Mouse (Mus musculus): ENCODE measurements around the gene Dnah8.

Gene Dnah8

GRCm38 (mm10) chr17:30835419-30835818, 211.3 kb downstream of the Dnah8 start:
- DNase-seq = no peak

- DNase-seq = no peak
Measured at GRCm38 (mm10) chr17:30837031-30837430, 212.9 kb downstream of the Dnah8 start.

- DNase-seq = no peak
Measured at GRCm38 (mm10) chr17:30840046-30840445, 215.9 kb downstream of the Dnah8 start.

DNA sequence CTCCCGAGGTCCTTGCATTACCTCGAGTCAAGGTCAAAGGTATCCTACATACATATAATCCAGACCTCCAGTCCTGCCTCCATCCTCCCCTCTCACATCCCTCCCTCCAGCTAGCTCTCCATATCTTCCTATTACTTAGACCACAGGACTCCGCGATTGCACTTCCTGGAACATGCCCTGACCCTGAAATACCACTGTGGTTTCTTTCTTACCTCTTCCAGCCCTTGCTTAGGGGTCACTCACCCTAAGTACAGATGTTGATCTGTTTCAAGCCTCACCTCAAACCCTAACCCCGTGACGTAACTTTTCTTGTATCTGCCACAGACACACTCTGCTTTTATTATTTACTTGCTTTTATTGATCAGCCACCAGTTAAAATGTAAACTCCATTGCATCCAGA, 218.2 kb downstream of the Dnah8 start:
- DNase-seq = no peak

DNA sequence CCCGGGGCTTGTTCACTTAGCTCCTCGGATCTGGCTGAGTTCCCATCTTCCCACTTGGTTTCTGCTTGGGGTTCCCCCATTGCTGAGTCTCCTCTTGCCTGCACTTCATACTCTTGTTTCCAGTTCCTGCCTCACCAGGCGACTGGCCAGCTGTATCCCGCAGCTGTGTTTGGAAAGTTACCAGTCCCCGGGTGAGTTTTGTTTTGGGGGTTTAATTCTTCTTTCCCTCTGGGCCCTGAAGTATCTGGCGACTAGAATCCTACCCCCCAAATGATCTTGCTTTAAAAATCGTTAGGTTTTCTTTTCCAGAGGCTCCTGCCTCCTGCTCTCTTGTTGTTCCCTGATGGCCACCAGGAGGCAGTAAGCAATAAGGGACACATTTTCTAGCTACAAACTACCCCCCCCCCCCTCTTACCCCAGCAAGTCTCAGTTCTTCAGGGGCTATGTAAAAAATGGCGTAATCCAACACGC, 220.2 kb downstream of the Dnah8 start:
- DNase-seq = no peak

DNA sequence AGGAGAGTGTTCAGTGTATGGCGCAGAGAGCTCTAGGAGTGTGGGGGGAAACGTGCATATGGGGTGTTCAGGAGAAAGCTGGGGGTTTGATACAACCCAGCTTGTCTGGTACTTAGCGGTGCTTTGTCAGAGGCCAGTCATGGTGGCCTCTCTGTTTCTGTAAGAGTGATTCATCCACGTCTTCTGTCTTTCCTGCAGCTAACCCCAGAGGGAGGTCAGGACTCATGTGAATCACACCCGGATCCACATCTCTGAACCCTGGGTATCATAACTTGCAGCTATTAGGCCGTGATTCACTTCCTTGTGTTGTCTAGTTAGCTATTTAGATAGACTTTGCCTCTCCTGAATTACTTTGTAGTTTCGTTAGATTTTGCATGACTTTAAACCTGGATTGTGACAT, 223.3 kb downstream of the Dnah8 start:
- DNase-seq = no peak

DNA sequence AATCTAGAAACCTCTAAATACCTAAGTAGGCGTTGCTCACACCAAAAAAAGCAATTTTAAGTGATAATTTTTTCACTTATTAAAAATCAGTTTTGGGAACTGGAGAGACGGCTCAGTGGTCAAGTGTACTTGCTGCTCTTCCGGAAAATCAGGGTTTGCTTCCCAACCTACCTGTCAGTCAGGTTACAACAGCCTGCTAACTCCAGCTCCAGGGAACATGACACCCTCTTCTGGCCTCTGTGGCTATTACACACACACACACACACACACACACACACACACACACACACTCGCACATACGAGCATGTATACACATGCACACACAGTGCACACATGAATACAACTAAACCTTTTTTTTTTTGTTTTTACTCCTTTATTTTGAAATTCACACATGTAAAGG, 223.9 kb downstream of the Dnah8 start:
- no peak for DNase-seq

DNA sequence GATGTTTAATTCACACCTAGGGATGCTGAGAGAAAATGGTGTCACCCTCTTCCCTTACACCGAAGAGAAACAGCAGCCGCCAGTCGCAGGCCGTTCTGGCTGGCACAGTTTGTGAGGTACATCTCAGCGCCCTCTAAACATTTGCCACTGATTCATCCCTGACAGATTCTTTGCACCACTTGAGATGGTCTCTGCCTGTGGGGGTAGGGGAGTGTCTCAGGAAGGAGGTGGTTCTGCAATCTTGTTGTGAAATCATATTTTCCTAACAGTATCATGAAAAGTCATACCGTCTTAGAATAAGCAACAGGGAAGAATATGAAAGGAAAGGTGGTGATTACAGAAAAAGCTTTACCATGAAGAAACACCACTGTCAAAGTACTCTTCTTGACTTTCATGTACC, 224.7 kb downstream of the Dnah8 start:
- DNase-seq = no peak

GRCm38 (mm10) chr17:30849813-30850212, 225.7 kb downstream of the Dnah8 start:
- no peak for DNase-seq

DNA sequence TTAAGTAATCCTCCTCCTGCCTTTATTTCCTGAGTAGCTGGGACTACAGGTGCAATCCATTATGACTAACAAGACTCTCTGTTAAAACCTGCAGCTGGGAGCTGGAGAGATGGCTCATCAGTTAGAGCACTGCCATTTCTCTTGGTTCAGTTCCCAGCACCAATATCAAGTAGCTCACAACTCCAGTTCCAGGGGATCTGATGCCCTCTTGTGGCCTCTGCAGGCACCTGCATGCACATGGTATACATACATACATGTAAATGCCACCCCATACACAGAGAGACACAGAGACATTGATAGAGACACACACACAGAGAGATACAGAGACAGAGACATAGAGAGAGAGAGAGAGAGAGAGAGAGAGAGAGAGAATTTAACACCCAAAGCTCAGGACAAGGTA, 228.2 kb downstream of the Dnah8 start:
- no peak for DNase-seq

GRCm38 (mm10) chr17:30857347-30857746, 233.2 kb downstream of the Dnah8 start:
- no peak for DNase-seq

GRCm38 (mm10) chr17:30858586-30859259, 234.6 kb downstream of the Dnah8 start:
- DNase-seq = no peak

DNA sequence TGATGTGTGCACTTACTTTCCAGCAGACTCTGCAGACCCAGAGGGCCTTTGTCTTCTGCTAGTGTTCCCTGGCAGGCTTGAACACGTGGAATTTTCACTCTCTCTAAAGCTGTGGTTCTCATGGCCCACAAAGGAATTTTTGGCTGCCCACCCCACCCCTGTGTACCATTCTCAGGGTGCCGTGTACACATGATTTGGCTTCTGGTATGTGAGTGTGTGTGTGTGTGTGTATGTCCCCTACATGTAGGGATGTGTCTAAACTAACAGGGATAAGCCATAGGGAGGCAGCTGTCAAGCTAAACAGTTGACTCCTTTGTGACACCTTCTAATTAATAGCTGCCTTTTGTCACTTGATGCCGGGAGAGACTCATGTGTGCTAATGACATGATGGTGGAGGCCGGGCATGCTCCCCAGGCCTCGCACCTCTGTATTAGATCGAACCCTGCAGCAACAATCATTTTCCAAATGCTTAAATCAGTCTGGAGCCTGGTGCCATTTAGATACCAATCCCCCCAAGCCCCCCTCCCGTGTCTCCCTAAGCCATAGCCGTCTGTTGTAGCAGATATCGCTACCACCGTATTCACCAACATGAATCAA, 235.9 kb downstream of the Dnah8 start:
- DNase-seq = peak; percentile 26

DNA sequence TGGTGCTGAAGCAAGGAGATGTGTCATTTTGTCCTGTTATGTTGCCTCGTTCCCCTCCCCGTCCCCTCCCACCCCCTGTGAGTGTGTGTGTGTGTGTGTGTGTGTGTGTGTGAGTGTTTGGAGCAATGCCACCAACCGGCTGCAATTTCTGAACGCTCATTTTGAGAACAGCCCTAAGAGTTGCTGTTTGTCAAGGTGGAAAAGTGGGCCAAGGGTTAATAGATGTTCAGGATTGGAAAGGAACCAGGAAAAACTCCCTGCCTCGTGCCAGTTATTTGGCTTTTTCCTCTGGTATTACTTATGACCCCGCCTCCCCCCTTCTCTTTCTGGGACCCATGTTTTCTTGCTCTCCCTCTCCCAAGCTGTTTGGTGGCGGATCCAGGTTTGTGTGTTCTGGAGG, 236.5 kb downstream of the Dnah8 start:
- no peak for DNase-seq

DNA sequence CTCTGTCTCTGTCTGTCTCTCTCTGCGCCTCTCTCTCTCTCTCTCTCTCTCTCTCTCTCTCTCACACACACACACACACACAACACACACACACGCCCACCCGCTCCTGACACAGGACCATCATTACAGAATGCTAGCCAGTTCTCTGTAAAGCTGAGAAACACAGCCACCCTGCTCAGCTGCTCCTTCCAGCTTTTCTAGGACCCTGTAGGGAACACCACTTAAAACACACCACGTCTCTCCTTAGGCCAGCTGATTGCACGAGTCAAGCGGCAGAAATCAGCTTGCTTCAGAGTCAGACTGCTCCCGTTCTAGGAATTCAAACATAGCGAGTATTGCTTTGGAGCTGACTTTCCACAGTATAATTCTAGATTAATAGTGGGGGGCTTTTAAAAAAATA, 242.1 kb downstream of the Dnah8 start:
- no peak for DNase-seq

DNA sequence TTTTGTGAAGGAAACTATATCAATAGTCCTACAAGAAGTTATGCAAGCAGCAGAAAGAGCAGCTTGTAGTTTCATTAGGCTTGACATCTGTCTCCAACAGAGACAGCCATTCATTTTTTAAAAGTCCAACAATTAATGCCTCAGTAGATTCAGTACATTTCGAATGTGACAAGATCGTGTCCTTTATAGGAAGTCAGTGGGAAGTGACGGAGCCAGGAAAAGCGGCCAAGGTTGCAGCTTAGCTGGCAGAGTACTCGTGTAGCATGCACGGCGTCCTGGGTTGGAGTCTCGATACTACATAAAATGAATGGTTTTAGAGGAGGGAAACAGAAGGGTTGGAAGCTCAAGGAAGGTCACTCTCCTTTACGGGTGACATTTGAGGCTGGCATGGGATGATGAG, 242.8 kb downstream of the Dnah8 start:
- no peak for DNase-seq

- DNase-seq = no peak
Measured at GRCm38 (mm10) chr17:30871040-30871439, 246.9 kb downstream of the Dnah8 start.

GRCm38 (mm10) chr17:30874276-30874675, 250.1 kb downstream of the Dnah8 start:
- no peak for DNase-seq

GRCm38 (mm10) chr17:30877456-30877855, 253.3 kb downstream of the Dnah8 start:
- DNase-seq = no peak

DNA sequence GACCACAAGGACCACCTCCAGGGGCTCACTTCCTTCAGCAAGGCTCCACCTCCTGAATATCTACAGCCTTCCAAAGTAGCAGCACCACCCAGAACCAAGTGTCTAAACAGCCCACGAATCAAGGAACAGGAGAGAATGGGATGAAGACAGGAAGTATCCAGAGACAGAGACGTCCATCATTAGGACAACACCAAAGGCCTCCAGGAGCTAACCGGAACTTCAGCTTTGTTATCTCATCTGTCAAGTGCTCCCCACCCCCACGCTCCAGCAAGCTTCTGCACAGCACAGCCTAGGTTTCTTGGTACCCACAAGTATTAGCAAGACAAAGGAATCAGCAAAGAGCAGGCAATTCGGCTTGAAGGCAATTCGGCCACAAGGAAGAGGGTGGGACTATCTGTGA, 254.5 kb downstream of the Dnah8 start:
- DNase-seq = no peak

- DNase-seq = no peak
Measured at GRCm38 (mm10) chr17:30880391-30880790, 256.2 kb downstream of the Dnah8 start.

DNA sequence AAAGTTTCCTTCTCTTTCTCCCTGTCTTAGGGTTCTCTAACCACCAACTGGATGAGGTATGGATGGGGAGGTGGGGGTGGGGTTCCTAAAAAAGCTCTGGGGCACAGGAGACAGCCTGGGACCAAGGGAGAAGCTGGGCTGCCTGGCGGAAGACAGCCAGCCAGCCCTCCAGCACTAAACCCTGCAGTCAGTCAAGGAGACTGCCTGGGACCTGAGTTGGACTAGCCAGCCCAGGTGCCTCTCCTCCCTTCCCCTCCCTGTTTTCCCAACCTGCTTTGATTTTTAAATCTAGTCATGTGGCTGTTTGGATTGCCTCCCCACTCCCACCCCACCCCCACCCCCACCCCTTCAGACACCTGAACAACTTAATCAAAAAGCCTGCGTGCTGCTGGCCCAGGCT, 256.8 kb downstream of the Dnah8 start:
- no peak for DNase-seq

DNA sequence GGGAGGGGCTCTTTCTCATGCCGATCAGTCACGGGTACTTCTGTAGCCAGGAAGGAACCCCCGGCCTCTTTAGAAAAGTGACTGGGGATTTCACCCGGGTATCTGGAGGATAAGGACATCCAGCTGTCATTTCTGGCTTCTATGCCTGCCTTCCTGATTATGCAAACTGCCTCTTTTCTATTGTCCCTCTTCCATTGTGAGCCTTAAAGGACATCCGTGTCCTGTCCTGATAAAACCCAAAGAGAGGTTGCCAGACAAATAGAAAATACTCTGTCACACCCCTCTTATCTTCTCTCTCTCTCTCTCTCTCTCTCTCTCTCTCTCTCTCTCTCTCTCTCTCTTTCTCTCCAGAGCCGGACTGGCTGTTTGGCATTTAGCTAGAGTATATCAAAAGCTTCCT, 258.1 kb downstream of the Dnah8 start:
- DNase-seq = no peak

- no peak for DNase-seq
Measured at GRCm38 (mm10) chr17:30883534-30883933, 259.4 kb downstream of the Dnah8 start.

GRCm38 (mm10) chr17:30892086-30892485, 267.9 kb downstream of the Dnah8 start:
- DNase-seq = peak; percentile 59

Measured in embryo, embryonic 11 days (tissue).